Mouse (Mus musculus) B cell, adult 2 months (primary cell): ENCODE results near the gene Ppp1r16b.

Source experiments
- DNase-seq, 2 experiments: peaks; one replicate each; pipeline ENCODE4 v3.0.0; 2022

Gene Ppp1r16b

GRCm38 (mm10) chr2:158728061-158728815 is 63.0 kb downstream of the Ppp1r16b start:
- DNase-seq = peak in 1 of 2 experiments; percentile 44

DNA sequence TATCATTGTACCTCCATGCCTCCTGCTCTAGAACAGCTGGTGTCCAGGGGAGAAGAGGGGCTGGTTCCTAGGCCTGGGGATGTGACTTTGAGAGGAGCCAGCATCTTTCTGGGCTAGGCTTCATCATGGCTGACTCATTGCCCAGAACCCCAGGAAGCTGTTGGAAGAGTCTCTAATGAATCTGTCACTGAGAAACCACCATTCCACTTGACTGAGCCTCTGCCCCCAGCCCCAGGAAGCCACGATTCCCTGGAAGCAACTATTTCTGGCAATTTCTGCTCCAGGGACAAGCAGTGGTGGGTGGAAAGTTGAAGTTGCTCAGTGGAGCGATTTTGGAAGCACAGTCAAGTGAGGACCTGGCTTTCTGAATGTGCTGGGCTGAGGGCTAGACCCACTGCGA is 65.7 kb downstream of the Ppp1r16b start:
- DNase-seq = no peak

DNA sequence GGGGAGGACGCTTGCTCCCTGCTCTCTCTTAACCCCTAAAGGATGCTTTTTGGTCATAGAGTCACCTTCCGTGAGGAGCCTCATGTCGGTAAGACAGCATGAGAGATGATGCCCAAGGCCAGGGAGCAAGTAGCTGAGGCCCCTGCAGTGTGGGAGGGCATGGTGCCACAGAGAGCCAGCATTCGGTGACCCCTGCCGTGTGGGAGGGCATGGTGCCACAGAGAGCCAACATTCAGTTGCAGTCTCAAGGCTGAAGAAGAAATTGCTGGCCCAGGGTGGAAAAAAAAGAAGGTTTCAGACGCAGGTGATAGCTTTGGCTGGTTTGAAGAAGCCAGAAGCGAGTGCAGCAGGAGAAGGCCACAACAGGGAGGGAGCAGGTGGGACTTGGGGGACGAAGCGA is 67.3 kb downstream of the Ppp1r16b start:
- no peak for DNase-seq

DNA sequence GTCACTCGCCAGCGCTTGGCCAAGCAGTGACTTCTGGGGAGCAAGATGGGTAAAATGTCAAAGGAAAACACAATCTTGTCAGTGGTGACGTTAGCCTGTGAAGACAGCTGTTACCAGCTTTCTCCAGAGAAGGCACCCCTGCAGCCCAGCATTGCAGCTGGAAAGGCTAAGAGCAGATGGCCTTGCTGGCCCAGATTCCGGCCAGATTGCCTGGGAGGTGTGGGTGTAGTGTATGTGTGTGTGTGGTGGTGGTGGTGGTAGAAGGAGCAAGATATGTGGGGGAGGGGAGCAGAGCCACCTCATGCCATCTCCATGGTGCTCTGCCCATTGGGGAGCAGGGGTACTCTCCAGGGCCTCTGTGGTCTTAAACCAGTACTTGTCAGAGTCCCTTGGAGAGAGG is 67.9 kb downstream of the Ppp1r16b start:
- no peak for DNase-seq

- DNase-seq = peak; percentile 66 to 71
Measured at GRCm38 (mm10) chr2:158733914-158734313, 68.7 kb downstream of the Ppp1r16b start.

GRCm38 (mm10) chr2:158734500-158735152 is 69.4 kb downstream of the Ppp1r16b start:
- DNase-seq = peak; percentile 44 to 45

DNA sequence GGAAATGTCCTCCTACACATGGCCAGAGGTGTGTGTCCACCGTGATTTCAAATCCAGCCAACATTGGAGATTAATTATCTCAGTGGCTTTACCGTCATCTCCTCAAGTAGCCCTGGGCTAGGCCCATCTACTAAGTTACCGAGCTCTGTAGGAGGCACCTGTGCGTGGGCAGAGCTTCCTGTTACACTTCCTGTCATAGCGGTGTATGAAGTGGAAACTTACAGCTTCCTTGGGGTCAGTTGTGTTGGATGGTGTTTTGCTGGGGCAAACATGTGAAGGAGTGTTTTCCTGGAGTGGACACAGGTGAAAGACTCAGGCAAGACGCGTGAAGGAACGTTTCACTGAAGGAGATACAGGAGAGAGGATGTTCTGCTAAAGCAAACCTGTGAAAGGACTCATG is 70.1 kb downstream of the Ppp1r16b start:
- peak; percentile 81 for DNase-seq

DNA sequence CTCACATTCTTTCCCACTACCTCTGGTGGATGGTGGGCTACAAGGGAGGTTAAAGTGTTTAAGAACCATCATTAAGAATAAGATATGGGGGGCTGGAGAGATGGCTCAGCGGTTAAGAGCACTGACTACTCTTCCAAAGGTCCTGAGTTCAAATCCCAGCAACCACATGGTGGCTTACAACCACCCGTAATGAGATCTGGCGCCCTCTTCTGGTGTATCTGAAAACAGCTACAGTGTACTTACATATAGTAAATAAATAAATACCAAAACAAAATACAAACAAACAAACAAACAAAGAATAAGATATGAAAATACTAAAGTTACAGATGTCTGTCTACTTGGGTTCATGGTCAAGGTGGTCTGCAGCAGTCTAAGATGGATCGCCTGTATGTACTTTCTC is 71.0 kb downstream of the Ppp1r16b start:
- DNase-seq = peak; percentile 52 to 59

DNA sequence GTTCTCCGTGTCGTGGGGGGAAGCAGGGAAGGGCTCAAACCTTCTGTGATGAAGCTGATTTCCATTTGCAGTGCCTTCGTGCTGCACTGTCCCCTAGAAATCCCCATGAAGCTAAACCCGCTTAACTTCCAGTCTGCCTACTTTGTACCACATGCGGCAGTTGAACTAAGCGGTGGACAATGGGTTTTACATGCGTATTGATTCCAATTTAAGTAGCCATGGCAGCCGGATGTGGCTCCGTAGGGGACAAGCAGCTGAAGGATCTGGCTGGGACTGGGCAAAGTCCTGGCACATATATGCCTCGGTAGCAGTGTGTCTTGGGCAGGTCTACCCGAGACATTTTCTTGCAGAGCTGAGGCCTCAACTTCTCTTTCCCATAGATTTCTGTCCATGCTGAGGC is 73.4 kb downstream of the Ppp1r16b start:
- DNase-seq = no peak

DNA sequence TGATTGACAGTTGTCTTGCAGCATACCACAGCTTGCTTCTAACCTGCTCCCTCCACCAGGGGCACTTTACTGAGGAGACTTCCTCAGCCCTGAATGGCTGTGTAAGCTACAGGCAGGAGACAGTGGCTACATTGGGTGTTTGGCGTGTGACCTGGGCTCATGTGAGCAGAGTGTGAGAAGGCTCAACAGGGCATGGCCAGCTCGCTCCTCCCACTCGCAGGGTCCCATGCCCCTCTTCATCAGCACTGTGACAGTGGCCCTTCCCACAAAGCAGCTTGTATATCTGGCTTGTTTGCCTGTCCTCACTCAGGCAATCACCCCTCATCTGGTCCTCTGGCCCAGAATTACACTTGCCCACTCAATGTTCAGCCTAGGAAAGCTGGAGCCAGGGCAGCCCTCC is 73.9 kb downstream of the Ppp1r16b start:
- no peak for DNase-seq

DNA sequence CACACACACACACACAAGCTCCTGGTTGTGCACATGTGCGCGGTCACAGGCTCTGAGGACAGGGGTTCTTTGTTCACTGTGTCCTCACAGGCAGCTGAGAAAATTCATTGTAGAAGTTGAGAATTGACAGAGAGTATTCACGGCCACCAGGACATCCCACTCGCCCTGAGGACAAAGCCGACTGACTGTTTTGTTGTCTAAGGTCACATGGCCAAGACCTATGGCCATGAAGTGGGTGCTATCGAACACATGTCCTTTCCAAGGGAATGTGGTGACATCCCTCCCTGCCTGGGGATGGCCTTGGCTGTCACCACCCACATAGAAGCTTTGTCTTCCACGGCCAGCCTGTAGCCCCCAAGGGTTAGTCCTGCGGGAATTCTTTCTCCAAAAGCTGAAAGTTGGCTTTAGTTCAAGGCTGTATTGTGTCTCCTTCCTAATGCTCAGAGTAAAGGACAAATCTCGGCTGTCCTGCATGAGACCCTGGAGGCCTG is 75.9 kb downstream of the Ppp1r16b start:
- no peak for DNase-seq

DNA sequence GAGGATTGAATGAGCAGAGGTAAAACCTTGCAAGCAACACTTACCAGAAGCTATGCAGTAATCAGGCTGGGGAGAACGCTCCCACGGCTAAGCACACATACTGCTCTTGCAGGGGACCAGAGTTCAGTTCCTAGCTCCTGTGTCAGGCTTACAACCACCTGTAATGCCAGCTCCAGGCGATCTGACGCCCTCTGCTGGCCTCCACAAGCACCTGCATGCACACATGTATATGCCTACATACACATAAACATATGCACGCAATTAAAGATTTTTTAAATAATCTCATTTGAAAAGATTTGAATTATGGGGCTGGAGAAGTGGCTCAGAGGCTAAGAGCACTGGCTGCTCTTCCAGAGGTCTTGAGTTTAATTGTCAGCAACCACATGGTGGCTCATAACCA is 77.2 kb downstream of the Ppp1r16b start:
- DNase-seq = no peak

GRCm38 (mm10) chr2:158743518-158744141 is 78.4 kb downstream of the Ppp1r16b start:
- DNase-seq = no peak

DNA sequence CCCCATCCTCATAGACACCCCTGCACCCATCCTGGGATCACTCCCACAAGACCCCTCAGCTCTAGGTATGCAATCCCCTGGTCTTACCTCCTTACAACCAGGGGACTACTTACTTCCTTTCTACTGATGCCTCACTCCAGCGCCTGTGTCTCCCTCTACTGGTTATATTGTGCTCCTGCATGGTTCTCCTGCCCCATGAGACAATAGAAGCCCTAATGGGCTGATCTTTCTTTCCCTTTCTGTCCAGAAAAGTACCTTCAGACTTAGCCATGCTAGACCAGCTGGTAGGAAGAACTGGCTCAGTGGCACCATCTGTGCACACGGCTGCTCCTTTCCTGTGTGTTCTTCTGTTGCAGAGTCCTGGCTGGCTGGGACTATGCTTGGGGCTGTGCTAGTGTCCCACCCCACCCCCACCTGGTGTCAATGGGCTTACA is 79.9 kb downstream of the Ppp1r16b start:
- DNase-seq = peak; percentile 70 to 71

DNA sequence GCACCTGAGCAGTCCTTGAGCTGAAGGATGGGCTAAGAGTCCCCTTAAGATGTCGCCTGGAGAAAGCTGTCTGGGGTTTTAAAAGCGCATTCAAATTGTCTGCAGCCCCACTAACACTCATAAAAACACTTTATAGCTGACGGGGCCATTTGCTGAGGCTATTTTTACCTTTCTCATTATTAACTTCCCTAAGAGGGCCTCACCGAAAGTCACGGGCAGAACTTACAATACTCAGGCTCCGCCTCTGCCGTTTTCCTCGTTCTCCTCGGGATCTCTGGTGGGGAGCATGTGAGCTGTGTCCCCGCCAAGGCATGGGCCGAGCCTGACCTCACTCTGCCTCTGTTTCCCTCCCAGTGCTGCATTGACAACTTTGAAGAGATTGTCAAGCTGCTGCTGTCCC is 81.0 kb downstream of the Ppp1r16b start:
- DNase-seq = no peak

DNA sequence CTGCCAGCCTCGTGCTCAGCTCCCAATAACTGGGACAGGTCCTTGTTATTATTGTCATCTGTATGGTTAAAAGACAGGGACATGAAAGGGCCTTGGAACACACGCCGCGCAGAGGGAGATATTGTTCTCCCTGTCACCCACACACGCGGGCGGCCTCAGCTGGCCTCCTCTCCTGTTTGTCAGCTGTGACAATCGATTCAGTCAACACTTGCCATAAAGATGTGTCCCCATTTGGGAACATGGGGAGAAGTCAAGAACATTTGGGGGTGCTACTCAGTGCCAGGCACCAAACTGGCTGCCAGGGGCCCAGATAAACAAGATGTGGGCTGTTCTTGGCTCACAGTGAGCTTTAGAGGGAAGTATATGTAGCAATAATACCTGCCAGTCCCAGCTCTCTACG is 84.2 kb downstream of the Ppp1r16b start:
- DNase-seq = no peak

- no peak for DNase-seq
Measured at GRCm38 (mm10) chr2:158760231-158760630, 95.0 kb downstream of the Ppp1r16b start.

DNA sequence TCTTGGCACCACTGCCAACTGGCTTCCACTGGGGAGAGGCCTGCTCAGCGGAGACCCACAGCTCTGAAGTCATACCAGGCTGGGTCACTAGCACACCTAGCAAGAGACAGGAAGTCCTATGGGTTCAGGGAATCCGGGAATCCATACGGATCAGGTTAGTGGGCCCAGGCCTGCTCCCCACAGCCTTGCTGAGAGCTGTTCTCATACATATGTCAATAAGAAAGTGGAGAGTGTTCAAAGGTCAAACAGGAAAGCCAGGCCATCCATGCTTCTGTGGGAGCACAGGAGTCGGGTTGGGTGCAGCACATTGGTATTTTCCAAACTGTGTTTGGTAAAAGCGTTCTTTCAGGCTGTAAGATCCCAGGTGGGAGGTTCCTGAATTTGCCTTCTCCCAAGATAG is 97.1 kb downstream of the Ppp1r16b start:
- no peak for DNase-seq

DNA sequence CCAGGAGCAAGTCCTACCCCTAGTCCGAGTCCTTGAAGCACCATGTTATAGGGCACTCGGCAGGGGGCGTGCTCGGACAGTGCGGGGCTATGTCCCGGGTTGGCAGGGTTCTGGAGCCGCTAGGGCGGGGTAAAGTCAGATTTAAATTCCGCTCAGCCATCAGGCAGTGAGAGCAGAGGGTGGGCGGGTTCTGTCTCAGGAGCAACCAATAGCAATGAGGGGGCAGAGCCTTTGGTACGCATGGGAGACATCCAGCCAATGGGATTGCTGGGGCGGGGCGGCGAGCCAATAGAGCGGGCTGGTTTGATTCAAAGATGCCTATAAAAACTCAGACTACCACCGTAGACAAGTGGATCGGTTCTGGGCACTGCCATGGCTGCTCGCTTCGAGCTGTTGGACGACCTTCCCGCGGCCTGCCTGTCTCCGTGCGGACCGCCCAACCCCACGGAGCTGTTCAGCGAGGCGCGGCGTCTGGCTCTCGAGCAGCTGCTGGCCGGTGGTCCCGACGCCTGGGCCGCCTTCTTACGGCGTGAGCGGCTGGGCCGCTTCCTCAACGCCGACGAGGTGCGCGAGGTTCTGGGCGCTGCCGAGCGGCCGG is 102.6 kb downstream of the Ppp1r16b start, which contains the start of gene Fam83d:
Gene Fam83d, plus strand, starts transcription at position 352 of the 598 bp plus-strand sequence.
- peak; percentile 91 to 95 for DNase-seq

DNA sequence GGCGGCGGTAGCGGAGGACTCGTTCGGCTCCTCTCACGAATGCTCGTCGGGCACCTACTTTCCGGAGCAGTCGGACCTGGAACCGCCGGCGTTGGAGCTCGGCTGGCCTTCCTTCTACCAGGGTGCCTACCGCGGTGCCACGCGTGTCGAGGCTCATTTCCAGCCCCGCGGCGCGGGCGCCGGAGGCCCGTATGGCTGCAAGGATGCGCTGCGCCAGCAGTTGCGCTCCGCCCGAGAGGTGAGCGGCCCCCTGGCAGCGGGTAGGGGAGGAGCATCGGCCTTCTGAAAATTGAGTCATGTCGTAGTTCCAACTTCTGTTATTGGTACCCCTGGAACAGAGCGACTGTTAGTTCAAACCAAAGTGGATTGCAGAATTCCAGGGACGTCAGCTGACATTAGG is 103.2 kb downstream of the Ppp1r16b start:
- peak; percentile 62 to 65 for DNase-seq

DNA sequence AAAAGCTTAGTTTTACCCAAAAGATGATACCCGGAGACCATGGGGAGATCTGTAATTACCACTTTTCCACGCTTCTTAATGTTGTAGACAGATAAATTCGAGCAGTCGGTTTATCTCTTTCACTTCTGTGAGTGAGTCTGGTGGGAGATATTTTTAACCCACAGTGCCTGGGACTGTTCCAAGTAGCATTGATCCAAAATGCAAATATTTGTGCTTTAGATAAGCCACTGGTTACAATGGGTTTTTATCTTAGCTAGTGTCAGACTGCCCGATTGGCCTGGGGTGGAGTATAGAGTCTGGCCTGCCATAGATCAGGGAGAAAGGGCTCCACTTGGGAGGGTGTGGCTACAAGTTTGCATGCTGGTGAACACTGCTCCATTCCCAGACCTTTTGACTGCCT is 103.6 kb downstream of the Ppp1r16b start:
- no peak for DNase-seq

DNA sequence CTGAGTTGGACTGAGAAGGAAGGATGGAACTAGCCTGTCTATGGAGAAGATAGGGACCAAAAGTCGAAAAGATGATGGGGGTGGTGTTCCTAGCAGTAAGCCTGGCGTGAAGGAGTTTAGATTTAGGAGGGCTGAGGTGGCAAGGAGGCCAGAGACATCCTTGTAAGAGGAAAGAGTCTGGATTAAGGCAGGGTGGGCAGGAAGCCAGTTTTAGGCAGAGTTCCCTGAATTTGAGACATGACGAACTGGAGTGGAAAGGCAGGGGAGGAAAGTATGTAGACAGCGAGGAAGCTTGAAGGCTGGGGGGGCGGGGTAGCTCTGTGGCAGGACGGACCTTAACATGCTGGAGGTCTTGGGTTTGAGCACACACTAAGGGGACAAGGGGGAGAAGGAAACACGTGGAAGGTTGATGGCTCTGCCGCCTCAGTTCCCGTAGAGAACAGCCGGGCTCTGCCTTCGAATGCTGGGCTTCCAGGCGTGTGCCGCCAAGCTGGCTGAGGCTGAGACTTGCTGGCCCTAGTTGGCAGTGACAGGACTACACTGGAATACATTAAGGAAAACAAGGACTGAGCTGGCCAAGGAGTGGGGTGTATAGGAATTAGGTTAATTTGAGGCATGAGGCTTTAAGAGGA is 105.0 kb downstream of the Ppp1r16b start:
- no peak for DNase-seq
